Mouse (Mus musculus): ENCODE measurements around the gene Kif17. TPM values are rescaled to one million over a fixed set of nuclear protein-coding genes. Genes with fewer than 3 reads are reported as not detected.

Kif17 gene
- total RNA-seq, 2 experiments from 2014 or later, result 0.13 to 0.59 TPM

DNA sequence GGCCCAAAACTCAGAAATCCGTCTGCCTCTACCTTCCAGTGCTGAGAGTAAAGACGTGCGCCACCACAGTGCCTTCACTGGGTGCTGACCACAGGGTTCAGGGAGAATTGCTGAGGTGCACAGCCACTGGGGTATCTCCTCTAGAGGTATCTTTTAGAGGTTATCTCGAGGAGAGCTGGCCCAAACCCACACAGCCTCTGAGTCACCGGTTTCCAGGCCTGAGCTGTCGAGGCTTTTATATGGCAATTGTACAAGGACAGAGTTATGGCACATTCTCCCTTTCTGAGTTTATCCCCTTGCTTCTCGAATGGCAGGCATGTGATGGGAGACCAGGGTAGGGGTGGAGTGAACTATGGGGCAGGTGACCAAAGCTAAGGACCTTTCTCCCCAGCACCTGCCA is 8.4 kb downstream of the Kif17 start:
- no peak for ATAC-seq (ENCODE audit: poor library complexity, severe bottlenecking)

- ATAC-seq (ENCODE audit: poor library complexity, severe bottlenecking), result peak; percentile 54
Measured at GRCm38 (mm10) chr4:138259482-138259881, 9.2 kb downstream of the Kif17 start.

- ATAC-seq (ENCODE audit: poor library complexity, severe bottlenecking), result peak; percentile 69
Measured at GRCm38 (mm10) chr4:138261843-138262681, 11.8 kb downstream of the Kif17 start.

DNA sequence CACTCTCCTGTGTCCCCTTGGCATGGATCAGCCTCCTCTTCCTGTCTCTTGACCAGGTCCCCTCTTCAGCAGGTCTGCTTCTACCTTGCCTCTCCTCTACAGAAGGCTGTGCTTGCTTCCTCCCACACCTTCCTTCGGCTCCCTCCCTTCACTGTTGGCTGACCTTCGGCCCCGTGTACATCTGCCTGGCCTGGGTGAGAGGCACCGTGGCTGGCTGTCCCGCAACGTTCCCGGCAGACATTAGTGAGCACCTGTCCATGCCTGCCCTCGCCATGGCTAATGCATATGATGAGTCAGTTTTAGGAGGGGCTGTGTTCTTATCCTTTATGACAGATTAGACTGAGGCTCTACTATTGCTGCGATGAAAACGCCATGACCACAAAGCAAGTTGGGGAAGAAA is 17.6 kb downstream of the Kif17 start:
- no peak for ATAC-seq (ENCODE audit: poor library complexity, severe bottlenecking)

DNA sequence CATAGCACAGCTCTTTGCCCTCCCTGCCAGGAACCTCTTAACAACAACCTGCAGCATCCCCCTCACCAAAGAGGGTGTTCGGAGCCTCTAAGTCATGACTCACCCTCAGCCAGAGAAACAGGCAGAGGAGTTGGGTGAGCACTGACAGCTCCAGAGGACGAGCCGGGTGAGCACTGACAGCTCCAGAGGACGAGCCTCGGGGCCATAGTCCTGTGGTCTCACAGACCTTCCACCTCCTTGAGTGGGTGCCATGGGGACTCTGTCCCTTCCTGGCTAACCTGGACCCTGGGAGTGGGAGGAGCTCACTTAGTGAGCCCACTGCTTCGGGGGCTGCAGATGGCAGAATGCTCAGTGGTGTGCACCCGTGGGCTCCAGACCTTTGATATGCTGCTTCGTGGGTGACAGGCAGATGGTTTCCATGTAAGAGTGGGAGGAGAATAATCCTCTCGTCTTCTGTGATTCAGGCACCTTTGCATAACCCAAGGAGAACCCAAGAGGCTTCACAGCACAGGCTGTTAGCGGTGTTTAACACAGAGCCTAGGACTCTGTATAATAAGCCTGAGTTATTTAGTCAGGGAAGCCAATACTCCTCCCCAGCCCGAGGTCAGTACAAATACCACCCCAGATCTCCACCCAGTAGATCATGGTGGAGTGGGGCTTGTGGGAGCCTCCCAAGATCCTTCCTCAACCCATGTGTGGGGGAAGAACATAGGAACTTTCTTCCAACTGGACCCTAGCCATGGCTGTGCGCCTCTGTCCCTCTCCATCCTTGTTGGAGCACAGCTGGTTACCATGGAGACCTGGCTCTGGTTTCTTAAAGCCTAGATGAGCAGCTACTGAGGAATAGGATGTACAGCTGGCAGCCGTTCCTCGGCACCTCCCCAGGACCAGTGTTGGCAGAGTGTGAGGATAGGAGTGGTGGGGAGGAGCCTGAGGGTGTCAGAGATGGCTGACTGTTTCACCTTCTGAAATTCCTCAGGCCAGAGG is 22.1 kb downstream of the Kif17 start:
- no peak for ATAC-seq (ENCODE audit: poor library complexity, severe bottlenecking)

DNA sequence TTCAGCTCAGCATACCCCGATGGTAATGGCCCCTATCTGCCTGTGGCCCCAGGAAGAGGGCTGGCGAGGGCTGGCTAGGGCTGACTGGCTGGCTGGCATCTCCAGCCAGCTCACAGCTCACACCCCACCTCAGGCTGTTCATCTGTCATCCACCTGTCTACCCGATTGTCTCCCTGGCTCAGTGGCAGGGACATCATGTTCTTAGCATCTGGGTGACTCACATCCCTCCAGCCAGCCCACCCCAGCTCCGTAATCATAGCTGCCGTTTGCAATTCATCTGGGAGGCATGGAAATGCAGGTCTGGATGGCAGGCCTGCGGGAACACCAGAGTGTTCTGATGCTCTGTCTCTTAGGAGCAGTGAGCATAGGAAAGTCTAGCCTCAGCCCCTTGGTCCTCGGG is 28.1 kb downstream of the Kif17 start:
- no peak for ATAC-seq (ENCODE audit: poor library complexity, severe bottlenecking)

DNA sequence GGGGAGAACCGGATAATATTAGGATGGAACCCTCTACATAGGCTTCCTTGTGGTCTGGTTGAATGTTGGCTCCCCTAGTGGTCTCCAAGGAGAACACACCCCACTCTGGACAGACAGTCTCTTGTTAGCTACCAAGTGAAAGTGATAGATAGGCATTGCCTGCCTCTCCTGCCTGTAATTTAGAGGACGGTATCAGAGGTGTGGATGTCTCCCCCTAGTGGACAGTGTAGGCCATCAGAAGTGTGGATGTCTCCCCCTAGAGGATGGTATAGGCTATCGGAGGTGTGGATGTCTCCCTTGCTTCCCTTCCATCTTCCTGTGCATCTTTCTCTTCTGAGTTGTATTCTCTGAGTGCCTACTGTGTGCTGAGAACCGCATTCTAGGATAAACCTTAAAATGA is 32.6 kb downstream of the Kif17 start:
- ATAC-seq (ENCODE audit: poor library complexity, severe bottlenecking), result peak; percentile 99

DNA sequence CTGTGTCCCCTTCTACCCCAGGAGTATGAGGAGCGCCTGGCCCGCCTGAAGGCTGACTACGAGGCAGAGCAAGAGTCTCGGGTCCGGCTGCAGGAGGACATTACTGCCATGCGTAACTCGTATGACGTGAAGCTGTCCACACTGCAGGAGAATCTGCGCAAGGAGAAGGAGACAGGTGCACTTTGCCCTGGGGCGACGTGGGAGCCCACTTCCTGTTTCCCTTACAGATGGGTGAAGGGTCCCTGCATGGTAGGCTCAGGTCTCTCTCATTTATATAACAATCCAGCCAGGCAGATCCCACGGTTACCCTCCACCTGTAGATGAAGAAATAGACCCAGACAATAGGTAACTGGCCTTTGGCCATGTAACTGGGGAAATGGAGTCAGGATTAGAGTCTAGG is 36.2 kb downstream of the Kif17 start:
- no peak for ATAC-seq (ENCODE audit: poor library complexity, severe bottlenecking)

DNA sequence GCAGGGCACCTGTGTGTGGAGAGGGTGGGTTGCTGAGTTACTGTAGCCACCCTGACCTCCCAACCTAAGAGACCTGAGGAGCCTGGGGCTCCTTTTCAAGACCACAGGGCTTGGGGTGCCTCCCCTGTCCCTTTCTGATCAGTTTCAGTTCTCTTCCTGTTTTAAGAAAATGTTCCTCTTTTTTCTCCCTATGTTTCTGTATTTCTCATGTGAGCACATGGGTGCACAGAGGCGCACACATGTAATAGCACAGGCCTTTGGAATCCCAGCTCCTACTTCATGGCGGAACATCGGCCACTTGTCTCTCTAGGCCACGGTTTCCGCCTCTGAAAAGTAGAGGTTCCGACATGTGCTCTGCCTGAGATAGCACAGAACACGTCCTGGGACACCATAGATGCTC is 38.5 kb downstream of the Kif17 start:
- ATAC-seq (ENCODE audit: poor library complexity, severe bottlenecking), result peak; percentile 89

DNA sequence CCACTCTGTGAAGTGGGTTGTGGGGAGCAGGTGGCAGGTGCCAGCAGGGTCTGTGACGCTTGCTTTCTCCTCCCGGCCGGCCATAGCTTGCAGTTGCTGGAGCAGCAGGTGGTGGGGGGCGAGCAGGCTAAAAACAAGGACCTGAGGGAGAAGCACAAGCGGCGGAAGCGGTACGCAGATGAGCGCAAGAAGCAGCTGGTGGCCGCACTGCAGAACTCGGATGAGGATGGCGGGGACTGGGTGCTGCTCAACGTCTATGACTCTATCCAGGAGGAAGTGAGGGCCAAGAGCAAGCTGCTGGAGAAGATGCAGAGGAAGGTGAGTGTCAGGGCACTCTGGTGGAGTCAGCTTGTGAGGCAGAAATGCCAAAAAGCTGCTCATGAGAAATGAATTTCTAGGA is 41.8 kb downstream of the Kif17 start:
- no peak for ATAC-seq (ENCODE audit: poor library complexity, severe bottlenecking)

DNA sequence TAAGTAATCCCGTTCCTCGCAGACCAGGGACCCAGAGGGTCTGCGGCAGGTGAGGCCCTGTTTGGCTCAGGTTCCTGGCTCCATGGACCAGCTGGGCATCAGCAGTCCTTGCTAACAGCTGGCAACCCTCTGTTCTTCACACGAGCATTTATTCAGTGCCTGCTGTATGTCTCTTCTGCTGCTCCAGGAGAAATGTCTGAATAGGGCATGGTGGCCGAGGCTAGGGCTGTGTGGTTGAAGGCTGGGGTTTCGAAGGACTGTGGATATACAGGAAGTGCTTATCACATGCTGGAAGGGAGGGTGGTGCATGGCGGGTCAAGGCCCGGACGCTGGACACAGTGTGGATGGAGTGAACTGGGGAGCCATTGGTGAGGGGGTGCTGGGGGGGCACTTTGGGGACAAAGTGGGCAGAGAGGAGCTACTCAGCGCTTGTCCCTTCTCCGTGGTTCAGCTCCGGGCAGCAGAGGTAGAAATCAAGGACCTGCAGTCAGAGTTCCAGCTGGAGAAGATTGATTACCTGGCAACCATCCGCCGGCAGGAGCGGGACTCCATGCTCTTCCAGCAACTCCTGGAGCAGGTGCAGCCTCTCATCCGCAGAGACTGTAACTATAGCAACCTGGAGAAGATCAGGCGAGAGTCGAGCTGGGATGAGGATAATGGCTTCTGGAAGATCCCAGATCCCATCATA is 43.2 kb downstream of the Kif17 start:
- no peak for ATAC-seq (ENCODE audit: poor library complexity, severe bottlenecking)

DNA sequence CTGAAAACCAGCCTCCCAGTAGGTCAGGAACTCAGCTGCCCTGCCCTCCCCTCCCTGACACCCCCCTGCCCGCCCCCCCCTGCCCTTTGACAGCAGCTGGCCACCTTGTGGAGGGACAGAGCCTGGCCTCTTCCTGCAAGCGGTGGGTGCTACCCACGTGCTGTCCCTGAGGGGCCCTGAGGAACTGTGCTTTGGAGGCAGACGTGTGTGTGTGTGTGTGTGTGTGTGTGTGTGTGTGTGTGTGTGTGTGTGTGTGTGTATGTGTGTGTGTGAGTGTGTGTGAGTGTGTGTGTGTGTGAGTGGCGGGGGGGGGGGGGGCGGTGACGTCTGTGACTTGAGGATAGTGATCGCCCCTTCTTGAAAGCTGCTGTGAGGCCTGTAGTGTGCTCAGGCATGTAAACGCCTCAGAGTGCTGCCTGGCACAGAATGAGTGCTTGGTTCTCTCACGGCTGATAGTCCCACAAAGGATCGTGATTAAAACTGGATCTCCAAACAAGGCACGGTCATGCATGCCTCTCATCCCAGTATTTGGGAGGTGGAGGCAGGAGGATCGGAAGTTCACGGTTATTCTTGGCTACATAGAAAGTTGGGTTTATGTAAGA is 43.8 kb downstream of the Kif17 start:
- ATAC-seq (ENCODE audit: poor library complexity, severe bottlenecking), result no peak

GRCm38 (mm10) chr4:138301271-138301780 is 51.1 kb downstream of the Kif17 start:
- no peak for ATAC-seq (ENCODE audit: poor library complexity, severe bottlenecking)

DNA sequence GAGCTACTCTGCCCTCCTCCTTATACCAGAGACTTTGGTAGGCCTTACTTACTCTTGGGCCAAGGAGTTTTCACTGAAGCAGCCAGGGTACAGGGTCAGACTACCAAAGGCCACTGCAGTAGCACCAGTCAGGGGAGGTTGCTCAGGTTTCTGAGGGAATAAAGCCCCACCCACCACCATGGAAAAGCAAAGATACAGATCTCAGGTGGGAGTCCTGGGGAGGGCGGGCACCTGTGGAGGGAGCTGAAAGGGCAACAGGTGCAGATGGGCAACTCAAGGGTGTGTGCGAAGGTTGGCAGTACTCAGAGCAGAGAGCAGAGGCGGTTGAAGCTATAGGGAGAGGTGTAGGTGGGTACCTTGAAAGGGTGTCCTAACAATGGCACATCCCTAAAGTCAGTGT is 52.8 kb downstream of the Kif17 start:
- no peak for ATAC-seq (ENCODE audit: poor library complexity, severe bottlenecking)

DNA sequence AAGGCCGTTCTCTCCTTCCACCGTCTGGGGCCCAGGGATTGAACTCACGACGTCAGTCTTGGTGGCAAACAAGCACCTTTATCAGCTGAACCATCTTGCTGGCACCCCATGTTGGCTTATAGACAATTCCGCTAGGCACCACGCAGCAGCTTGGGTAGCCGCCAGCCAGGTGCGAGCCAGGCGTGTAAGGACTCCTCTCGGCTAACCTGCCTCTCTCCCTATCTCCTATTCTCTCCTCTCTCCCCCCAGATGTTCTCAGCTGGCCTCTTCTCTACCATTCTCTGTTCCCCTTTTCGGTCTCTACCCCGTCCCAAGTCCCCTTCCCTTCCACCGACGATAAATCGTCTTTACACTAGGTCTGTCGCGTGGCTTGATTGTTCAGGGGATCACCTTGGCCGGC is 53.5 kb downstream of the Kif17 start:
- peak; percentile 20 for ATAC-seq (ENCODE audit: poor library complexity, severe bottlenecking)

- ATAC-seq (ENCODE audit: poor library complexity, severe bottlenecking), result peak; percentile 98
Measured at GRCm38 (mm10) chr4:138304340-138305104, 54.3 kb downstream of the Kif17 start, which contains the start of gene Ddost. Ddost (plus strand) TSS chr4:138304730.

DNA sequence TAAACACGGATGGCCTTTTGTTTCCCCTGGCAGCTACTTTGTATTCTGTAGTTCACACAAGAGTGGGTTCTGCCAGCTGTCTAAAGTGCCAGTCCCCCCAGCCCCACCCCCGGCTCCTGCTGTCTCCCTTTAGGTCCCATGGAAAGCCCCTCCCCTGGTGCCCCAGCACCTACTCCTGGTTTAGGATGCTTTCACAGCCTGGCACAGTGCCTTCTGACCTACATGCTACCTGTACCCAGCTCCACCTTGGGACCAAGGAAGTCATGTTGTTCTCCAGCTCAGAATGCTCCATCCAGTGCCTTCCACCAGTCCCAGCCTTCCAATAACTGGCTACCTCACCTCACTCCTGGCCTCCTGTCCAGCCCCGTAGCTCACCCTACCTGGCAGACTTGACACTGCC is 56.8 kb downstream of the Kif17 start:
- ATAC-seq (ENCODE audit: poor library complexity, severe bottlenecking), result no peak

DNA sequence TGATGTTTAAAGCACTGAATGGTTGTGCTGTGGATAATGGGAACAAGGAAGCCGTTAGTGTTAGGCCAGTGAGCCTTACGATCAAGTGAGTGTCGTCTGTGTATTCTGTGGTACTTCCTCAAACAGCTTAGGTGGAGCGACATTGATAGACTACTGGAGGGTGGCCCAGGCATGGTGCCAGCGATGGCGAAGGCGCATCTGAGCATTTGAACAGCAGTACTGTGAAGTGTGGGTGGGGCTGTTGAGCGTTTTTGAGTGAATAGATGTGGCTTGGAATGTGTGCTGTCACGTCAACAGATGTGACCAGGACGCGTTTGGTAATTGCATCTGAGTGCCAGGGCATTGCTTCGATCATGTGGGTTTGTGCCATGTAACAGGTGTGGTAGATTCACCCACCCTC is 57.5 kb downstream of the Kif17 start:
- ATAC-seq (ENCODE audit: poor library complexity, severe bottlenecking), result no peak

GRCm38 (mm10) chr4:138310311-138310910 is 60.2 kb downstream of the Kif17 start:
- no peak for ATAC-seq (ENCODE audit: poor library complexity, severe bottlenecking)

All from megakaryocyte, adult 5-6 weeks (primary cell).